Mouse (Mus musculus): ENCODE results near the gene 2310057N15Rik. TPM values are rescaled to one million over a fixed set of nuclear protein-coding genes. Genes with fewer than 3 reads are reported as not detected.
A peak's percentile ranks its signal among the peaks of the same experiment; 100 is the strongest.
"Not testable (repeated sequence)": the region's sequence is repeated elsewhere in the genome, so short reads cannot be mapped to it uniquely, and the experiment has no call there.

The 2310057N15Rik gene
- not detected in 2 replicates for polyA plus RNA-seq (2014; fragmentation: Nextera tagmentation; extraction: Ambion mirVana)

DNA sequence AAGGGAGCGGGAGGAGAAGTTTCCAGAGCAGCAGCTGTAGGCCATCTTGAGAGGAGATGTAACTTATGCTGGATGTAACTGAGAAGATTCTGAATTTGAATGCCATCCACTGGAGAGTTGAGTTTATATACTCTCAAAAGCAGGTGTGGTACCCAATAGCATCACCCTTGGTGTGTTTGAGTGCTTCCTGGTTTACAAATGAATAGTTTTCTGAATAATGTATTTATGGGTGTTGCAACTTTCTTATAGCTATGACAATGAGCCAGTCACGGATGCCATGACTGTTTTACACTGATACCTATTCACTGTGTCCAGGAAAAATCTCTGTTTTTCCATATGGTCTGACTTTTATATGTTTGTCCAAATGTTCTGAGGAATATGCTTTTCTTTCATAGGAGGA, at the start of gene 2310057N15Rik:
TSS of gene 2310057N15Rik (minus strand) at position 101 of the 400 bp plus-strand sequence.
- 85% methylated on average over 2 of the region's 2 CpGs for WGBS
- Histone ChIP-seq H3K9ac (replicated peaks; ENCODE audit: low read length) (no peak within 1 kb of the TSS), H3K4me3 (ENCODE audit: low read depth, low read length) (no peak within 1 kb of the TSS), H3K27me3 (ENCODE audit: control insufficient read depth, insufficient read depth, low read length) (no peaks in the 10 kb centered on the region), H3K4me2 (ENCODE audit: low read depth, low read length) (no peak within 1 kb of the TSS), H3K27ac (replicated peaks; ENCODE audit: low read depth, low read length) (no peak within 1 kb of the TSS), H3K9me3 (replicated peaks; ENCODE audit: control insufficient read depth, low read length) (no peaks in the 10 kb centered on the region), H3K36me3 (replicated peaks; ENCODE audit: control insufficient read depth, insufficient read depth, low read depth, low read length) (no peaks in the 10 kb centered on the region), H3K4me1 (ENCODE audit: control insufficient read depth, insufficient read depth, low read length) (no peaks in the 10 kb centered on the region)
- DNase-seq (ENCODE audit: low spot score) (no peak), ATAC-seq (replicated peaks; ENCODE audit: insufficient number of reproducible peaks, low FRiP score, low TSS enrichment, low read depth) (no peak)

DNA sequence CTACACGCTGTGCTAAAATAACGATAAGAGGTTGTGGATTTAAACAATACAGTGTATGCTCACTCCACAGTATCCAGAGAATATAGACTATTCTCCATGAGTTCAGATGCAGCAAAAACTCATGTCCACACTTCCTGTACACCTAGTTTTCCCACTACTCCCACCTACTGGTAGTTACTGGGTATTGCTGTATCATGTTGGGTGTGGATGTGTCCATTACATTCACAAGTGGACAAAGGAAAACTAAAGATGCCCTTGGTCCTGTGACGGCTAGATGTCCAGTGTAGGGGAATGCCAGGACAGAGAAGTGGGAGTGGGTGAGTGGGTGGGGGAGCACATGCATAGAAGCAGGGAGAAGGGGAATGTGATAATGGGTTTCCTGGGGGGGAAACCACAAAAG, 49.7 kb upstream of the 2310057N15Rik start:
- no peak overlapping the region for H3K27ac ChIP-seq (replicated peaks; ENCODE audit: low read depth, low read length)
- no peaks in the 10 kb centered on the region for H3K27me3 ChIP-seq (ENCODE audit: control insufficient read depth, insufficient read depth, low read length)
- H3K4me3 ChIP-seq (ENCODE audit: low read depth, low read length): no peak overlapping the region
- DNase-seq (ENCODE audit: low spot score) (peak; percentile 43), ATAC-seq (replicated peaks; ENCODE audit: insufficient number of reproducible peaks, low FRiP score, low TSS enrichment, low read depth) (no peak)
- H3K9me3 ChIP-seq (replicated peaks; ENCODE audit: control insufficient read depth, low read length): no peaks in the 10 kb centered on the region
- WGBS: 79% methylated on average over 3 of the region's 3 CpGs
- H3K36me3 ChIP-seq (replicated peaks; ENCODE audit: control insufficient read depth, insufficient read depth, low read depth, low read length): no peaks in the 10 kb centered on the region
- no peaks in the 10 kb centered on the region for H3K4me1 ChIP-seq (ENCODE audit: control insufficient read depth, insufficient read depth, low read length)
- H3K9ac ChIP-seq (replicated peaks; ENCODE audit: low read length): no peak overlapping the region
- H3K4me2 ChIP-seq (ENCODE audit: low read depth, low read length): no peak overlapping the region

GRCm38 (mm10) chr16:88820066-88820465, 46.1 kb upstream of the 2310057N15Rik start, which contains the start of gene Krtap15:
Krtap15 (plus strand) TSS chr16:88820215.
- H3K9me3 ChIP-seq (replicated peaks; ENCODE audit: control insufficient read depth, low read length): no peaks in the 10 kb centered on the region
- ATAC-seq (replicated peaks; ENCODE audit: insufficient number of reproducible peaks, low FRiP score, low TSS enrichment, low read depth) (no peak), DNase-seq (ENCODE audit: low spot score) (no peak)
- H3K4me1 ChIP-seq (ENCODE audit: control insufficient read depth, insufficient read depth, low read length): no peaks in the 10 kb centered on the region
- H3K27ac ChIP-seq (replicated peaks; ENCODE audit: low read depth, low read length): no peak within 1 kb of the TSS
- H3K4me3 ChIP-seq (ENCODE audit: low read depth, low read length): no peak within 1 kb of the TSS
- H3K36me3 ChIP-seq (replicated peaks; ENCODE audit: control insufficient read depth, insufficient read depth, low read depth, low read length): no peaks in the 10 kb centered on the region
- H3K4me2 ChIP-seq (ENCODE audit: low read depth, low read length): no peak within 1 kb of the TSS
- H3K9ac ChIP-seq (replicated peaks; ENCODE audit: low read length): no peak within 1 kb of the TSS
- WGBS: 79% methylated on average over 3 of the region's 3 CpGs
- H3K27me3 ChIP-seq (ENCODE audit: control insufficient read depth, insufficient read depth, low read length): no peaks in the 10 kb centered on the region

GRCm38 (mm10) chr16:88811827-88812226, 37.8 kb upstream of the 2310057N15Rik start, which contains the start of gene Gm20741:
Gm20741 (minus strand) TSS chr16:88812220.
- H3K27ac ChIP-seq (replicated peaks; ENCODE audit: low read depth, low read length): no peak within 1 kb of the TSS
- H3K27me3 ChIP-seq (ENCODE audit: control insufficient read depth, insufficient read depth, low read length): no peaks in the 10 kb centered on the region
- H3K4me1 ChIP-seq (ENCODE audit: control insufficient read depth, insufficient read depth, low read length): no peaks in the 10 kb centered on the region
- no peak within 1 kb of the TSS for H3K9ac ChIP-seq (replicated peaks; ENCODE audit: low read length)
- no peak for DNase-seq (ENCODE audit: low spot score)
- no peak for ATAC-seq (replicated peaks; ENCODE audit: insufficient number of reproducible peaks, low FRiP score, low TSS enrichment, low read depth)
- no peak within 1 kb of the TSS for H3K4me2 ChIP-seq (ENCODE audit: low read depth, low read length)
- 87% methylated on average over 2 of the region's 2 CpGs for WGBS
- no peaks in the 10 kb centered on the region for H3K9me3 ChIP-seq (replicated peaks; ENCODE audit: control insufficient read depth, low read length)
- no peaks in the 10 kb centered on the region for H3K36me3 ChIP-seq (replicated peaks; ENCODE audit: control insufficient read depth, insufficient read depth, low read depth, low read length)
- no peak within 1 kb of the TSS for H3K4me3 ChIP-seq (ENCODE audit: low read depth, low read length)

DNA sequence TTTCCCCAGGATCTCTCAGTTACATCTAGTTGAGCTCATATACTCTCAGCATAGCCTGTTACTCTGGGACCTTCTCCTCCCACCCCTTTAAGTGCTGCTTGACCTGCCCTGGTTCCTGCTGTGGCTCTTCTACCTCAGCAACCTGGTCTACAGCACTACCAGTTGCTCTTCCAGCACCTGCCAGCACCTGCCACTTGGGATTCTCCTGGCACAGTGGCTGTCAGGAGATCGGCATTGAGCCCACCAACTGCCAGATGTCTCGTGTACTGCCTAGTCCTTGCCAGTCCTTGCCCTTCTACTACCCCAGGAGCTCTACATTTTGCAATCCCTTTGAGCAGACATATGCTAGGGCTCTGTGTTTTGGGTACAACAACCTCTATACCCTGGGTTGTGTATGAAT, 12.8 kb upstream of the 2310057N15Rik start:
- Histone ChIP-seq H3K9ac (replicated peaks; ENCODE audit: low read length) (no peak overlapping the region), H3K4me3 (ENCODE audit: low read depth, low read length) (no peak overlapping the region), H3K36me3 (replicated peaks; ENCODE audit: control insufficient read depth, insufficient read depth, low read depth, low read length) (no peaks in the 10 kb centered on the region), H3K4me1 (ENCODE audit: control insufficient read depth, insufficient read depth, low read length) (no peaks in the 10 kb centered on the region), H3K4me2 (ENCODE audit: low read depth, low read length) (no peak overlapping the region), H3K9me3 (replicated peaks; ENCODE audit: control insufficient read depth, low read length) (no peaks in the 10 kb centered on the region), H3K27me3 (ENCODE audit: control insufficient read depth, insufficient read depth, low read length) (no peaks in the 10 kb centered on the region), H3K27ac (replicated peaks; ENCODE audit: low read depth, low read length) (no peak overlapping the region)
- no peak for DNase-seq (ENCODE audit: low spot score)
- ATAC-seq (replicated peaks; ENCODE audit: insufficient number of reproducible peaks, low FRiP score, low TSS enrichment, low read depth): no peak
- 83% methylated on average over 2 of the region's 2 CpGs for WGBS

GRCm38 (mm10) chr16:88777596-88777995, 3.6 kb upstream of the 2310057N15Rik start, which contains the start of gene Gm5965:
Gm5965 (plus strand) TSS chr16:88777896.
- Histone ChIP-seq H3K9me3 (replicated peaks; ENCODE audit: control insufficient read depth, low read length) (no peaks in the 10 kb centered on the region), H3K4me2 (ENCODE audit: low read depth, low read length) (no peak within 1 kb of the TSS), H3K27me3 (ENCODE audit: control insufficient read depth, insufficient read depth, low read length) (no peaks in the 10 kb centered on the region), H3K36me3 (replicated peaks; ENCODE audit: control insufficient read depth, insufficient read depth, low read depth, low read length) (no peaks in the 10 kb centered on the region), H3K9ac (replicated peaks; ENCODE audit: low read length) (no peak within 1 kb of the TSS), H3K4me1 (ENCODE audit: control insufficient read depth, insufficient read depth, low read length) (no peaks in the 10 kb centered on the region), H3K4me3 (ENCODE audit: low read depth, low read length) (no peak within 1 kb of the TSS), H3K27ac (replicated peaks; ENCODE audit: low read depth, low read length) (no peak within 1 kb of the TSS)
- DNase-seq (ENCODE audit: low spot score) (no peak), ATAC-seq (replicated peaks; ENCODE audit: insufficient number of reproducible peaks, low FRiP score, low TSS enrichment, low read depth) (no peak)
- 83% methylated on average over 5 of the region's 6 CpGs for WGBS

- not testable (repeated sequence) for ATAC-seq (replicated peaks; ENCODE audit: insufficient number of reproducible peaks, low FRiP score, low TSS enrichment, low read depth)
Measured at GRCm38 (mm10) chr16:88758547-88758946, 15.5 kb downstream of the 2310057N15Rik start, which contains the start of gene 2310034C09Rik. 2310034C09Rik (plus strand) TSS chr16:88758847.

GRCm38 (mm10) chr16:88751535-88751934, 22.5 kb downstream of the 2310057N15Rik start, which contains the start of gene Krtap13:
Krtap13 (minus strand) TSS chr16:88751635.
- H3K9ac ChIP-seq (replicated peaks; ENCODE audit: low read length); H3K4me3 ChIP-seq (ENCODE audit: low read depth, low read length); DNase-seq (ENCODE audit: low spot score); H3K27ac ChIP-seq (replicated peaks; ENCODE audit: low read depth, low read length); H3K4me1 ChIP-seq (ENCODE audit: control insufficient read depth, insufficient read depth, low read length); ATAC-seq (replicated peaks; ENCODE audit: insufficient number of reproducible peaks, low FRiP score, low TSS enrichment, low read depth); H3K4me2 ChIP-seq (ENCODE audit: low read depth, low read length); H3K36me3 ChIP-seq (replicated peaks; ENCODE audit: control insufficient read depth, insufficient read depth, low read depth, low read length); H3K27me3 ChIP-seq (ENCODE audit: control insufficient read depth, insufficient read depth, low read length); H3K9me3 ChIP-seq (replicated peaks; ENCODE audit: control insufficient read depth, low read length): not testable (repeated sequence)
- WGBS: 85% methylated on average over 2 of the region's 3 CpGs

More at GRCm38 (mm10) chr16:88758547-88758946, 15.5 kb downstream of the 2310057N15Rik start, which contains the start of gene 2310034C09Rik:
- 100% methylated on average over 3 of the region's 3 CpGs for WGBS
- H3K9ac ChIP-seq (replicated peaks; ENCODE audit: low read length); H3K27ac ChIP-seq (replicated peaks; ENCODE audit: low read depth, low read length); H3K36me3 ChIP-seq (replicated peaks; ENCODE audit: control insufficient read depth, insufficient read depth, low read depth, low read length); H3K9me3 ChIP-seq (replicated peaks; ENCODE audit: control insufficient read depth, low read length); DNase-seq (ENCODE audit: low spot score); H3K4me3 ChIP-seq (ENCODE audit: low read depth, low read length); H3K27me3 ChIP-seq (ENCODE audit: control insufficient read depth, insufficient read depth, low read length); H3K4me2 ChIP-seq (ENCODE audit: low read depth, low read length); H3K4me1 ChIP-seq (ENCODE audit: control insufficient read depth, insufficient read depth, low read length): not testable (repeated sequence)
